Mouse (Mus musculus) embryonic fibroblast, embryonic 13.5 days (primary cell): ENCODE measurements at regions not wholly inside any gene's neighbourhood (a gene's known extent, or its start where the extent isn't known, plus 50 kb on each side); places are given as distances from the start of the nearest gene placed in this dataset.

Experiments used
- CTCF ChIP-seq: IDR thresholded peaks from 2 replicates; pipeline ENCODE4 v1.5.1; 2011; ENCODE audit warnings: mild to moderate bottlenecking, control low read depth, low read length, moderate library complexity, borderline replicate concordance; ENCODE audit not compliant: insufficient read depth
- POLR2A ChIP-seq: IDR thresholded peaks from 2 replicates; pipeline ENCODE4 v1.6.1; 2011; ENCODE audit warnings: low read depth, mild to moderate bottlenecking, control low read depth, low read length, moderate library complexity

DNA sequence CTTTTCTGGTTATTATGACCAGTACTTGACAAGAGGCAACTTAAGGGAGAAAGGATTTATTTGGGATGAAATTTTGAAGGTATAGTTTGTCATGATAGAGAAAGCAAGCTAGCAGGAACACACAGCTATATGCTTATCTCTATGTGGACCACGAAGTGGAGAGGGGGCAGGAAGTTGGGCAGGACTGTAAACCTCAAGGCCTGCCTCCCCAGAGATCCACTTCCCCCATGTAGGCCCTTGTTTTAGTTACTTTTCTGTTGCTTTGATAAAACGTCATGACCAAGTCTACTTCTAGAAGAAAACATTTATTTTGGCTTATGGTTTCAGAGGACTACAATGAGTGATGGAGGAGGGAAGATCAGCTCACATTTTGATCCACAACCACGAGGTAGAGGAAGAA lies 90.3 kb upstream of the Id2 start:
- no peak for TF ChIP-seq POLR2A
- no peak for TF ChIP-seq CTCF
